Mouse (Mus musculus): ENCODE results near the gene Ap5s1.
A peak's percentile ranks its signal among the peaks of the same experiment; 100 is the strongest.
"Not testable (repeated sequence)": the region's sequence is repeated elsewhere in the genome, so short reads cannot be mapped to it uniquely, and the experiment has no call there.

The Ap5s1 gene

GRCm38 (mm10) chr2:131221853-131222515 lies 15.1 kb downstream of the Ap5s1 start:
- no peak for DNase-seq (ENCODE audit: low spot score in 2 of 2)

- peak; percentile 34 to 47 for DNase-seq (ENCODE audit: low spot score in 2 of 2)
Measured at GRCm38 (mm10) chr2:131222562-131222961, 15.7 kb downstream of the Ap5s1 start.

- peak in 1 of 2 experiments; percentile 76 for DNase-seq (ENCODE audit: low spot score in 2 of 2)
Measured at GRCm38 (mm10) chr2:131223569-131223968, 16.7 kb downstream of the Ap5s1 start.

GRCm38 (mm10) chr2:131225178-131225577 lies 18.3 kb downstream of the Ap5s1 start:
- DNase-seq (ENCODE audit: low spot score in 2 of 2) = no peak

- not testable (repeated sequence) for DNase-seq (ENCODE audit: low spot score in 2 of 2)
Measured at GRCm38 (mm10) chr2:131226669-131227068, 19.8 kb downstream of the Ap5s1 start.

GRCm38 (mm10) chr2:131227243-131227642 lies 20.4 kb downstream of the Ap5s1 start:
- no peak for DNase-seq (ENCODE audit: low spot score in 2 of 2)

GRCm38 (mm10) chr2:131232558-131232957 lies 25.7 kb downstream of the Ap5s1 start:
- peak in 1 of 2 experiments; percentile 59 for DNase-seq (ENCODE audit: low spot score in 2 of 2)

GRCm38 (mm10) chr2:131233307-131234126 lies 26.6 kb downstream of the Ap5s1 start, which contains the start of gene Mavs:
Mavs (plus strand) TSS chr2:131234063.
- DNase-seq (ENCODE audit: low spot score in 2 of 2) = peak; percentile 92 to 98

GRCm38 (mm10) chr2:131234127-131234650 lies 27.3 kb downstream of the Ap5s1 start:
- no peak for DNase-seq (ENCODE audit: low spot score in 2 of 2)

- peak; percentile 27 to 67 for DNase-seq (ENCODE audit: low spot score in 2 of 2)
Measured at GRCm38 (mm10) chr2:131234970-131235635, 28.2 kb downstream of the Ap5s1 start.

GRCm38 (mm10) chr2:131242180-131242579 lies 35.3 kb downstream of the Ap5s1 start:
- DNase-seq (ENCODE audit: low spot score in 2 of 2) = no peak

GRCm38 (mm10) chr2:131242929-131243328 lies 36.1 kb downstream of the Ap5s1 start:
- no peak for DNase-seq (ENCODE audit: low spot score in 2 of 2)

GRCm38 (mm10) chr2:131253681-131254328 lies 46.9 kb downstream of the Ap5s1 start:
- peak; percentile 40 to 82 for DNase-seq (ENCODE audit: low spot score in 2 of 2)

- DNase-seq (ENCODE audit: low spot score in 2 of 2) = no peak
Measured at GRCm38 (mm10) chr2:131254329-131254713, 47.4 kb downstream of the Ap5s1 start.

- DNase-seq (ENCODE audit: low spot score in 2 of 2) = no peak
Measured at GRCm38 (mm10) chr2:131255738-131256137, 48.9 kb downstream of the Ap5s1 start.

GRCm38 (mm10) chr2:131258693-131259092 lies 51.8 kb downstream of the Ap5s1 start:
- no peak for DNase-seq (ENCODE audit: low spot score in 2 of 2)

- no peak for DNase-seq (ENCODE audit: low spot score in 2 of 2)
Measured at GRCm38 (mm10) chr2:131260544-131261307, 53.8 kb downstream of the Ap5s1 start.

GRCm38 (mm10) chr2:131261481-131262212 lies 54.8 kb downstream of the Ap5s1 start:
- DNase-seq (ENCODE audit: low spot score in 2 of 2) = no peak

GRCm38 (mm10) chr2:131262213-131262672 lies 55.4 kb downstream of the Ap5s1 start, which contains the start of gene Pank2:
Pank2 (plus strand) TSS chr2:131262495.
- peak; percentile 97 for DNase-seq (ENCODE audit: low spot score in 2 of 2)

All from spleen, postnatal 10 days (tissue).